Mouse (Mus musculus) embryonic facial prominence, embryonic 10.5 days (tissue): ENCODE measurements around the gene Hey2. TPM values are rescaled to one million over a fixed set of nuclear protein-coding genes. Genes with fewer than 3 reads are reported as not detected.
A peak's percentile ranks its signal among the peaks of the same experiment; 100 is the strongest.

ENCODE experiments used
- DNase-seq: peaks from one replicate; pipeline ENCODE4 v3.0.0-alpha.2; 2017; ENCODE audit warnings: low spot score
- H3K27ac ChIP-seq: fragments of 300-500 bp; sonication (generic); replicated peaks from 2 replicates; pipeline ENCODE4 v1.5.1; 2016; ENCODE audit warnings: mild to moderate bottlenecking
- H3K27me3 ChIP-seq: fragments of 300-500 bp; sonication (generic); replicated peaks from 2 replicates; pipeline ENCODE4 v1.6.1; 2016; ENCODE audit warnings: low read depth, mild to moderate bottlenecking; ENCODE audit not compliant: poor library complexity, severe bottlenecking
- H3K36me3 ChIP-seq: fragments of 300-500 bp; sonication (generic); replicated peaks from 2 replicates; pipeline ENCODE4 v1.6.1; 2016; ENCODE audit warnings: mild to moderate bottlenecking, moderate library complexity
- H3K4me1 ChIP-seq: fragments of 300-500 bp; sonication (generic); 2 replicates; pipeline ENCODE4 v1.6.1; 2016
- H3K4me3 ChIP-seq: fragments of 300-500 bp; sonication (generic); 2 replicates; pipeline ENCODE4 v1.5.1; 2016; ENCODE audit warnings: mild to moderate bottlenecking, moderate library complexity
- H3K9me3 ChIP-seq: fragments of 300-500 bp; sonication (generic); 2 replicates; pipeline ENCODE4 v1.6.1; 2016; ENCODE audit warnings: mild to moderate bottlenecking
- WGBS: fragments of 180-500 bp; shearing (Covaris S2); methylation state at CpG from one replicate; pipeline ENCODE4 v1.1.7; 2016; 5-methylcytosine and 5-hydroxymethylcytosine counted together
- polyA plus RNA-seq: library from polyadenylated mRNA; unstranded; fragments of >200 nt; fragmentation: Nextera tagmentation; extraction: Ambion mirVana; gene quantifications from 2 replicates; pipeline ENCODE4 v1.2.1, GENCODE M21; 2016

Hey2 gene
- 2.5 and 3.2 TPM in 2 replicates for polyA plus RNA-seq

DNA sequence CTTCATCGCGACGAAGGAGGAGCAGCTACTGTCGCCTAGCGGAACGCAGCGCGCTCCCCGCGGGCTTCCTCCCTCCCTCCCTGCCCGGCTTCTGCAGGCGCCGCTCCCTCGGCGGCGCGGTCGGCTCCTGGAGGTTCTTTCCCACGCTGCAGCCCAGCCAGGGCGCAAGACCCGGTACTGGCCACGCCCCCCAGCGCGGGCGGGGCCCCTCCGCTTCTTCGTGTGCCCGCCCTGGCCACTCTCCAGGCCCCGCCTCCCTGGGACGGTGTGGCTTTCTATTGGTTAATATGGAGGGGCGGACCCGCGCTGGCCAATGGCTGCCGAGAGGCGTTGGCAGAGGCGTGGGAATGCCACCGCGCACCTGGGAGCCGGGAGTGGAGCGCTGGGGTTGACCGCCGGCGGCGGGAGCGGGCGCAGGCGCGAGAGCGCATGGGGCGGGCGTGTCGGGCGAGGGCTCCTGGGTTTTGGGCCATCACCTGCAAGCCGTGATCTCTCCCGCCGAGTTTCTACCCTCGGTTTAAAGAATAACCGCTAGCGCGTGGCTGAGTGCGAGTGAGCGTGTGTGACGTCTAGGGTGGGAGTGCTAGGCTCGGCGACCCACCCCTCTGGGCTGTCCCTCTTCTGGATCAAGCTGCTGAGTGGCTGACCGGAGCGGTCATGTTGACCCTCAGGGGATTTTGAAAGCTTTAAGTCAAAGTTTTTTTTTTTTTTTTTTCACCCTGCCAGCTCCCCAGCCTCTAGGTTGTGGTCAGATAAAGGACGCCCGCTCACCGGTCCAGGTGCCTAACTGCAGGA lies at the start of gene Hey2:
Gene Hey2 (minus strand): TSS at position 159 of the 795 bp plus-strand sequence.
- peaks cover 30% of the 10 kb centered on the region for H3K4me1 ChIP-seq
- no peaks in the 10 kb centered on the region for H3K9me3 ChIP-seq
- H3K27ac ChIP-seq = peak within 1 kb of the TSS; percentile 65; the same call in 1 of the 2 replicates
- H3K36me3 ChIP-seq = no peaks in the 10 kb centered on the region
- H3K27me3 ChIP-seq = peaks cover 67% of the 10 kb centered on the region
- H3K4me3 ChIP-seq = peak within 1 kb of the TSS; percentile 70
- DNase-seq = peak; percentile 99
- under 1% methylated on average over 70 of the region's 70 CpGs for WGBS

DNA sequence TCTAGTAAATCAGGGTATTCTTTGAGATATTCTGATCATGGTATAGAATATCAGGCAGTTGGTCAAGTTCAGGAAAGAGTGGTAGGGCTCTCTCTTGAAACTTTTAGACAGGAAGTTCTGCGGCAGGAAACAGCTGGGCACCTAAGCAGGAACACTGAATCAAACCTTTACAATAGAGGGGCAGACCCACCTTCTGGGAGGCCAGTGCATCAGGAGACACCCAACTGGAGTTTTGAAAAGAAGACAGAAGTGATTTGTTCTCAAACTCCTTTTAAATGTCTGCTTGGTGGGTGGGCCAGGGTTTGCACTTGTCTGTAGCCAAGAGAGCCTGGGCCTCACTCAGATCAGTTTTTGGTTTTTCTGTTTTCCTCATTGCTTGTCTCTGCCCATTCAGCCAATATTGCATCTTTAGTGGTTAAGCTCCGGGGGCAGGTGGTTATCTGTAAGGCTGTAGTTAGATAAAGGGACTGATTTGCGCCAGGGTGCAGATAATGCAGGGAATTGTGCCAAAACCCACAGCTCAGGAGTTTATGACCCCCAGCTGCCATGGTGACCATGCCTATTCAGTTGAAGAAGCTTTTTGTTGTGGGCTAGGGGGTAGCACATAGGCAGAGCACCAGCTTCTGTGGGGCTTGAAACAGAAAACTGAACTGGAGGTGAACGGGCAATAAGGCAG lies 40.6 kb upstream of the Hey2 start:
- no peak for DNase-seq
- Histone ChIP-seq H3K27ac (no peak overlapping the region), H3K27me3 (no peaks in the 10 kb centered on the region), H3K9me3 (no peaks in the 10 kb centered on the region), H3K4me1 (0 out of 2 replicates have a peak, but pooled peaks cover 6% of the 10 kb centered on the region), H3K36me3 (no peaks in the 10 kb centered on the region), H3K4me3 (no peak overlapping the region)
- 77% methylated on average over 4 of the region's 4 CpGs for WGBS

DNA sequence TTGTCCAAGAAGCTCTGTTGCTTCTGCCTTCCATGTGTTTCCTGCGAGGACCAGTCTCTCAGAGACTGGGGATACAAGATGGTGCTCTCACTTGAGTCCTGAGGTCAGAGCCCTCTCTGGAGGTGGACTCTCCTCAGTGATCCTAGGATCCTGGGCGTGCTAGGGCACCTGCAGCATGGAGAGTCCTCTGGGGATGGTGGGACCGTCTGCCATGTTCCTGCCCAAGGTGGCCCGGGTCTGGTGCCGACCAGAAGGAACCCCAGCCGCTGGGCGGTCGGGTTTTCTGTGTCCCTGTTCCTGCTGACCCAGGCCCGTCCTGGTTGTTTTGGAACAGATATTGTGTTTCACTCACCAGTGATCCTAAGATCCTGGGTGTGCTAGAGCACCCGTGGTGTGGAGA lies 38.5 kb upstream of the Hey2 start:
- no peak for DNase-seq
- Histone ChIP-seq H3K4me1 (0 out of 2 replicates have a peak, but pooled peaks cover 6% of the 10 kb centered on the region), H3K27me3 (no peaks in the 10 kb centered on the region), H3K27ac (no peak overlapping the region), H3K4me3 (no peak overlapping the region), H3K36me3 (no peaks in the 10 kb centered on the region), H3K9me3 (no peaks in the 10 kb centered on the region)
- 90% methylated on average over 10 of the region's 10 CpGs for WGBS

DNA sequence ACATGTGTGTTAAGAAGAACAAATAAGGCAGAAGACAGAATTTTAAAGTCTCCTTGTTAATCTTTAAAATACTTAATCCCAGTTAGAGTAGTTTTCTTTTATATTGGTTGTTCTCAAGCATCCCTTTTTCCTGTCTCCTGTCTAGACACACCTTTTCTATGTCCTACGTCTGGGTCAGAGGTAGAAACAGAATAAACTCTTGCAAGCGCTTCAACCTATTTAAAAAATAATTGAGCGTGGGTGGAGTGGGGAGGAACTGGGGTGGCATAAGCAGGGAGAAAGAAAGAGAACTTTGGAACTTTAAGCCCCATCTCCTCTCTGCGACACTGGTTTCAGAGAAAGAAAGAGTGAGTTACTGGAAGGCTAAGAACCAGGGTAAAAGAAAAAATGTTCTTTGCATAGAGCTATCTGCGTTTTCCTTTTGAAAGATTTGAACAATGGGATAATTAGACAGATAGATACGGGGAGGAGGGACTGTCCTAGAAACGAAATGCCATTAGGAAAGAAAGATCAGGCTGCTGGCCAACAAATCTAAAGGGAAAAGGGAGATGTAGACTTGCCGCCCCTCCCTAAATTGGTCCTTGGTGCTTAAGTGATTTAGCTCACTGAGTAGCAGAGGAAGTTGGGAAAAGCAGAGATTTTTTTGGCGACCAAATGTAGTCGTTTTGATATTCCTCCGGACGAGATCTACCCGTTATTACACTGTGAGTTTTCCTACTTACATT lies 2.7 kb upstream of the Hey2 start:
- H3K36me3 ChIP-seq = no peaks in the 10 kb centered on the region
- H3K27ac ChIP-seq = no peak overlapping the region
- WGBS = 8% methylated on average over 13 of the region's 13 CpGs
- peaks cover 66% of the 10 kb centered on the region for H3K27me3 ChIP-seq
- peaks cover 30% of the 10 kb centered on the region for H3K4me1 ChIP-seq
- no peak overlapping the region for H3K4me3 ChIP-seq
- DNase-seq = no peak
- no peaks in the 10 kb centered on the region for H3K9me3 ChIP-seq

DNA sequence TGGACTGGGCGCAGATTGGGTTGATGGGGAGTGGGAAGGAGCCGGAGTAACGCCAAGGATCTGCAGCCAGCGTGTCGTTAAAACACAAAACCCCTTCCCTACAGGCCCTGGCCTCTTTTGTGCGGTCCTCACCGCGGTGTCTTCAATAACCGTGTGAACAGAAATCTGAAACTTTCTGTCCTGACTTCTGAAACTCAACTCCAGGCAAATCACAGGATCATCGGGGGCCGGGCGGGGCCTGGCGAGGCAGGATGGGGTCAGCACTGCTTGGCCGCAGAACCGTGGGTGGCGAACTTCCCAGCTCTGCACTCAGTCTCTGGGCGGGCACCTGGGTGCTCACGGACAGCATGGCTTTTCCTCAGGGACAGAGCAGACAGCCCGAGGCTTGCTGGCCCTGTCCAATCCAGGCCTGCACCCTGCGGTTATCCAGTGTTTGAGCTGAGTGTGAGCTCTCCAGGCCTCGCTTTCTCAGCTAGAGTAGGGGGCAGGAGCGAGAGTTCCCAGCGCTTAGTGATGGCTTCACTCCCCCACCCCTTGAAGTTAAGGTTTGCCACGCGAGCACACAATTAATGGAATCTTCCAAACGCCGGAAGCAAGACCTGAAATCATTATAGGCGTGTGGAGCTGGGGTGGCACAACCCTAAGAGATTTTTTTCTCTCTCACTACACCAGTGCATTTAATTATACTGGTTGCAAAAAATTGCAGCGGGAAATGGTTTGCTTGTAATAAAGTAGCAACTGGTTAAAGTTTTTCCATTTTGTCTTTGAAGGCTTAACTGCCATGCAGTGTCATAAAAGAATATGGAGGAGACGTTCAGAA lies 1.8 kb upstream of the Hey2 start:
- WGBS = 2% methylated on average over 30 of the region's 30 CpGs
- H3K27me3 ChIP-seq = peaks cover 67% of the 10 kb centered on the region
- H3K27ac ChIP-seq = peak overlapping the region; percentile 65
- peaks cover 30% of the 10 kb centered on the region for H3K4me1 ChIP-seq
- H3K9me3 ChIP-seq = no peaks in the 10 kb centered on the region
- DNase-seq = peak; percentile 70
- H3K36me3 ChIP-seq = no peaks in the 10 kb centered on the region
- H3K4me3 ChIP-seq = peak overlapping the region; percentile 70

DNA sequence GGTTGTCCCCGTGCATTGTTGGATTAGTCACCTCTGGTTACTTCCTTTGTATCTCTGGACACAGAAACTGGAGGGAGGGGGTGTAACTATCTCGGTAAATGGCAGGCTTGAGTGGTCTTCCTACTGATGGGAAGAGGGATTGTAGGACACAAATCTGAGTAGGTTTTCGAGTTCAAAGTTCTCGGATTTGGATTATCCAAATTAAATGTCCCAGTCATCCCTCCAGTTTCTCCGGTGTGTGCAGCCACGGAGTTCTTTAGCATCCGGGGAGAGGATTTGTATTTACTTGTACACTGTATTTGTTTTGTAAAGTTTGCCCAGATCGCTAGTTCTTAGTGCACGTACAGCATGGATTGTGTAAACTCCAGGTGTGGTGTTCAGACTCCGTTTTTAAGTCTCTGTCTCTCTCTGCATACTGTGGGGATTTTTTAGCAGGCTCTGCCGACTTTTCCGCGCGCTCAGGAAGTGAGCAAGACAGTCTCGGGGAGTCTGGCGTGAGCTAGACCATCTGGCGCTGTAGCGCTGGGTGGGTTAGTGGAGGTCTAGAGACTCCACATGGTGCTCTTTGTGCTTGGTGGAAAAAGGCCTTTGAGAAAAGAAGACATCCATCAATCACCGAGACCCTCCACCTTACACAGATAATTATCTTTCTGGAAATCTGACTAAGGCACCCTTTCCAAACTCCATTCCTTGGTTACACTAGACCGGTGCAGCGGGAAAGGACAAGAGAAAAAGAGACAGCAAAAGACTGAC lies 1.0 kb upstream of the Hey2 start:
- Histone ChIP-seq H3K27ac (peak overlapping the region; percentile 65), H3K4me1 (peaks cover 30% of the 10 kb centered on the region), H3K36me3 (no peaks in the 10 kb centered on the region), H3K9me3 (no peaks in the 10 kb centered on the region), H3K27me3 (peaks cover 67% of the 10 kb centered on the region), H3K4me3 (peak overlapping the region; percentile 70)
- peak; percentile 57 for DNase-seq
- under 1% methylated on average over 21 of the region's 21 CpGs for WGBS

DNA sequence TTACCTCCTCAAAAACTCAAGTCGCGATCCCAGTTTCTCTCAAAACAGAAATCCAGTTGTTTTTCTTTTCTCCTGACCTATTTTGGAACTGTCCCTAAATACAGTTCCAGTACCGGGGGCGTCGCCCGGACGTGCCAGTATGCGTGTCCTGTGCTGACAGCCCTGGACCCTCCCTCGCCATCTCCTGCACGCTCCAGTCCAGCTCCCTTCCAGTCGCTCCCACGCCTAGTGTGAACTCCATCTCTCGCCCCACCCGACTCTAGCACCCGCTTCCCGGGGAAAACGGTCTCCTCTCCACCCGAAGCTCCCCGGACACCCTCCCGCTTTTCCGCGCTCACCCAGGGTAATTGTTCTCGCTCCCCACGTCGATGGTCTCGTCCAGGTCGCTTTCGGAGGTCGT lies 373 bp downstream of the Hey2 start:
- H3K9me3 ChIP-seq = no peaks in the 10 kb centered on the region
- peaks cover 61% of the 10 kb centered on the region for H3K27me3 ChIP-seq
- no peaks in the 10 kb centered on the region for H3K36me3 ChIP-seq
- WGBS = under 1% methylated on average over 29 of the region's 29 CpGs
- peak; percentile 62 for DNase-seq
- peaks cover 30% of the 10 kb centered on the region for H3K4me1 ChIP-seq
- peak overlapping the region; percentile 65; the same call in 1 of the 2 replicates for H3K27ac ChIP-seq
- peak overlapping the region; percentile 70 for H3K4me3 ChIP-seq

DNA sequence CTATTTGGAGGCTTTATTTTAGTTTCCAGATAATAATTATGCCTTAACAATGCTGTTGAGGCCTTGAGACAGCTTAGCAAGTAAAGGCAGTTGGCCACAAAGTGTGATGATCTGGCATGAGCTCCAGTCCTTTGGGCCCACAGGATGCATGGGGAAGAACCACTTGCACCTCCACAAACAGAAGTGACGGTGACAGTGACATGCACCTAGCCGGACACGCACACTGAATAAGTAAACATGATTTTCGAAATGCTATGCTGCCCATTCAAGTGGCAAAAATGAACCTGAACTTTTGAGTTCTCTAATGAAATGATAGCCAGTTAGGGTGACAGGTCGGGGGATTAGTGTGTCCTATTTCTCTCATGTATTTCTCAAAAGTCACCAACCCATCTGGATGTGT lies 1.8 kb downstream of the Hey2 start:
- H3K4me3 ChIP-seq = no peak overlapping the region
- peaks cover 30% of the 10 kb centered on the region for H3K4me1 ChIP-seq
- H3K36me3 ChIP-seq = no peaks in the 10 kb centered on the region
- no peaks in the 10 kb centered on the region for H3K9me3 ChIP-seq
- no peak overlapping the region for H3K27ac ChIP-seq
- H3K27me3 ChIP-seq = peaks cover 47% of the 10 kb centered on the region
- WGBS = 79% methylated on average over 5 of the region's 5 CpGs
- no peak for DNase-seq

DNA sequence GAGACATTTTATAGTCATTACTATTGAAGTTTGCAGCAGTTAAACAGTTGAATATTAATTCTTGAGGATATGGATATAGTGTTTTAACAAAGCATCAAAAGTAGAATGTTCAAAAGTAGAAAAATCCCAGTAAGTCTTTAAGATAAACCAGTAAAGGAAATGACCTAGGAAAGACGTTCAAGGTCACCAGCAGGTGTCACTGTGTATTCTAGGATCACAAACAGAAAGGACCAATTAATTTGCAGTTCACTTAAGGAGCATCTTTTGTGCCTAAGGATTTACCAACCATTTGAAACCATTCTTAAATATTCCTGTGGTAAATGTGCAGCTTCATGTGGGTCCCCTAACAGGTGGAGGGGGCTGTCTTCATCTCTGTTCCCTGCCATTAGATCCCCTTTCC lies 4.4 kb downstream of the Hey2 start:
- Histone ChIP-seq H3K4me1 (peaks cover 10% of the 10 kb centered on the region; the same call in 1 of the 2 replicates), H3K36me3 (peaks cover 6% of the 10 kb centered on the region; the same call in 1 of the 2 replicates), H3K9me3 (no peaks in the 10 kb centered on the region), H3K27me3 (peaks cover 22% of the 10 kb centered on the region), H3K27ac (no peak overlapping the region), H3K4me3 (no peak overlapping the region)
- 5% methylated on average over 1 of the region's 1 CpGs for WGBS
- DNase-seq = no peak

DNA sequence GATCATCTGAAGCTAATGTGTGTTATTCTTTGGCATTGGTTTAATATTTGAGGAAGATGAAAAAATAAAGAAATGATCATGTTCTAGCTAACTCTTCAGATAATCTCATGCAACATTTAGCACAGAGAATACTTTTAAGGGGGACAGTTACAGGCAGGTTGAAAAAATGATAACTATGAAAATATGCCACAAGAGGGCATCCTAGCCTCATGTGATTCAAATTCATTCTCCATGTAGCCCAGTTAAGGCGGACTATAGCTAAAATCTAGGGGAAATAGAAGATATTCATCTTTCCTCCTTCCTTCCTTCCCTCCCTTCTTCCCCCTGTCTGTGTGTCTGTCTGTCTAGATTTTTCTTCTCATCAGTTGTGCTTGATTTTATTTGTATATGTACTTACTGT lies 17.6 kb downstream of the Hey2 start:
- Histone ChIP-seq H3K36me3 (no peaks in the 10 kb centered on the region), H3K9me3 (no peaks in the 10 kb centered on the region), H3K4me3 (no peak overlapping the region), H3K4me1 (no peaks in the 10 kb centered on the region), H3K27ac (no peak overlapping the region), H3K27me3 (no peaks in the 10 kb centered on the region)
- 13% methylated on average over 1 of the region's 1 CpGs for WGBS
- DNase-seq = no peak

DNA sequence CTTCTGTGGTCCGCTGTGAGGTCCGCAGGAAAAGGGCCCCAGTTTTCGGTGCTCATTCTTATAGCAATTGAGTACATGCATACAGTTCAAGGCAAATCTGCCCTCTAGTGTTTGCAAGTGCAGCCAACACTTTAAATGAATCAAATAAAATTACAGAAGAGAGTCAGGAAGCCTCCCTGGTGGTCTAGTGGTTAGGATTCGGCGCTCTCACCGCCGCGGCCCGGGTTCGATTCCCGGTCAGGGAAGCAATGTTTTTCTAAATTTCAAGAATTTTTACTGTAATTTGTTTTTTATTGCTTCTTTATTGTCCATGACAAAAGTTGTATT lies 31.7 kb downstream of the Hey2 start:
- peak; percentile 78 for DNase-seq
- Histone ChIP-seq H3K4me1 (no peaks in the 10 kb centered on the region), H3K4me3 (peak overlapping the region; percentile 53), H3K27ac (no peak overlapping the region), H3K27me3 (no peaks in the 10 kb centered on the region), H3K36me3 (no peaks in the 10 kb centered on the region), H3K9me3 (no peaks in the 10 kb centered on the region)
- WGBS = 14% methylated on average over 11 of the region's 11 CpGs
